27 mouse cellular contexts compared by ENCODE assay signal in the genomic region with DNA sequence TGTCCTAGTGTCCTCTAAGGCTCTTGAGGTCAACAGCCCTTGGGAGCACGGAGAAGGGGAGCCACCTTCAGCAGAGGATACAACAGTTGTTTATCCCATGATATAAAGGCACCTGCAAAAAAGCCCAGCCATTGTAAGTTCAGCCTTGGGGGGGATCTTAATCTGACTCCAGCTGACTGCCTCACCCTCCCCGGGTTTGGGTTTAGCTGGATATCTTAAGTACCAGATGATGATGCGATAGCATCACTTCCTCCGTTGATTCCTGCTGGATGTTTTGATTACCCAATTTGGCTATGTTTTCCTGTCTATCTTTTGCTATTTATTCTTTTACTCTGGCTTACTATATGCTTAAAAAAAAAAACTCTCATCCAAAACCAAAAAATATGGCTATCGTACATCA. TPM values are rescaled to one million over a fixed set of nuclear protein-coding genes. Genes with fewer than 3 reads are reported as not detected.
"Had no signal": no experiment of that assay in that cellular context is flagged by ENCODE, and none has a peak within 500 bp of the region (broad histone marks: within the 10 kb centered on the region; RNA-seq: fewer than 3 reads in every experiment).

No protein-coding gene starts in this region.

- H3K9ac ChIP-seq: embryonic facial prominence, embryonic 12.5 days; embryonic facial prominence, embryonic 13.5 days; embryonic facial prominence, embryonic 15.5 days; forebrain, embryonic 12.5 days; forebrain, embryonic 13.5 days; forebrain, embryonic 15.5 days; forebrain, postnatal 0 days had no signal

- H3K27me3 ChIP-seq: forebrain, embryonic 15.5 days had no signal

- H3K9me3 ChIP-seq: embryonic facial prominence, embryonic 10.5 days; embryonic facial prominence, embryonic 12.5 days; embryonic facial prominence, embryonic 13.5 days; embryonic facial prominence, embryonic 15.5 days; forebrain, embryonic 10.5 days; forebrain, embryonic 12.5 days; forebrain, embryonic 13.5 days; forebrain, embryonic 15.5 days; heart, embryonic 10.5 days had no signal

- H3K36me3 ChIP-seq: embryonic facial prominence, embryonic 10.5 days; embryonic facial prominence, embryonic 12.5 days; embryonic facial prominence, embryonic 13.5 days; embryonic facial prominence, embryonic 15.5 days; forebrain, embryonic 10.5 days; forebrain, embryonic 12.5 days; forebrain, embryonic 15.5 days; heart, embryonic 10.5 days had no signal

- ATAC-seq: forebrain, embryonic 13.5 days; forebrain, embryonic 14.5 days; forebrain, embryonic 15.5 days; forebrain, embryonic 16.5 days; forebrain, postnatal 0 days had no signal

- H3K27ac ChIP-seq: embryonic facial prominence, embryonic 10.5 days; embryonic facial prominence, embryonic 12.5 days; embryonic facial prominence, embryonic 13.5 days; embryonic facial prominence, embryonic 15.5 days; forebrain, embryonic 10.5 days; forebrain, embryonic 12.5 days; forebrain, embryonic 13.5 days; forebrain, embryonic 15.5 days; gastrocnemius, adult 2 months; heart, adult 2 months; heart, embryonic 10.5 days had no signal

- H3K4me1 ChIP-seq: embryonic facial prominence, embryonic 15.5 days had no signal

- DNase-seq: cerebellum, postnatal 10 days; cerebellum, postnatal 14 days; cerebellum, postnatal 25 days; cerebellum, postnatal 36 days; embryo, embryonic 11 days; forebrain, postnatal 0 days; gastrocnemius, adult 2 months; gastrocnemius, postnatal 10 days; gastrocnemius, postnatal 25 days; gastrocnemius, postnatal 36 days; heart, adult 11 months; heart, adult 18-20 months; heart, adult 2 months had no signal

- H3K4me3 ChIP-seq: embryonic facial prominence, embryonic 10.5 days; embryonic facial prominence, embryonic 12.5 days; embryonic facial prominence, embryonic 13.5 days; embryonic facial prominence, embryonic 15.5 days; erythroblast, embryonic 14.5 days; forebrain, embryonic 10.5 days; forebrain, embryonic 12.5 days; forebrain, embryonic 13.5 days; forebrain, embryonic 15.5 days; gastrocnemius, adult 2 months; heart, adult 2 months; heart, embryonic 10.5 days had no signal

RNA-seq across cellular contexts. Expression of gene Scube2, which starts 5.8 kb away (rescaled TPM):
- total RNA-seq: common myeloid progenitor, adult 5-6 weeks; granulocyte monocyte progenitor cell, adult 5-6 weeks had no signal
- polyA plus RNA-seq: erythroblast, embryonic 14.5 days had no signal
